Mouse (Mus musculus): ENCODE measurements around the gene Tacr2.
A peak's percentile ranks its signal among the peaks of the same experiment; 100 is the strongest.

Gene Tacr2

GRCm38 (mm10) chr10:62239270-62239669 lies 13.0 kb upstream of the Tacr2 start:
- no peak for DNase-seq (ENCODE audit: low read depth, low spot score)

GRCm38 (mm10) chr10:62242358-62242757 lies 9.9 kb upstream of the Tacr2 start:
- DNase-seq (ENCODE audit: low read depth, low spot score) = no peak

GRCm38 (mm10) chr10:62242896-62243295 lies 9.3 kb upstream of the Tacr2 start:
- DNase-seq (ENCODE audit: low read depth, low spot score) = peak; percentile 89

GRCm38 (mm10) chr10:62244067-62244466 lies 8.2 kb upstream of the Tacr2 start:
- DNase-seq (ENCODE audit: low read depth, low spot score) = no peak

GRCm38 (mm10) chr10:62247156-62247555 lies 5.1 kb upstream of the Tacr2 start:
- no peak for DNase-seq (ENCODE audit: low read depth, low spot score)

GRCm38 (mm10) chr10:62247815-62248214 lies 4.4 kb upstream of the Tacr2 start:
- DNase-seq (ENCODE audit: low read depth, low spot score) = no peak

GRCm38 (mm10) chr10:62252496-62253235 lies 428 bp downstream of the Tacr2 start:
- no peak for DNase-seq (ENCODE audit: low read depth, low spot score)

- no peak for DNase-seq (ENCODE audit: low read depth, low spot score)
These were observed 6.1 kb downstream of the Tacr2 start for GRCm38 (mm10) chr10:62258298-62258697.

- peak; percentile 97 for DNase-seq (ENCODE audit: low read depth, low spot score)
These were observed 9.1 kb downstream of the Tacr2 start for GRCm38 (mm10) chr10:62261115-62261886.

GRCm38 (mm10) chr10:62264299-62264698 lies 12.1 kb downstream of the Tacr2 start:
- DNase-seq (ENCODE audit: low read depth, low spot score) = no peak

- no peak for DNase-seq (ENCODE audit: low read depth, low spot score)
These were observed 17.0 kb downstream of the Tacr2 start for GRCm38 (mm10) chr10:62269278-62269677.

GRCm38 (mm10) chr10:62275235-62275634 lies 23.0 kb downstream of the Tacr2 start:
- peak; percentile 82 for DNase-seq (ENCODE audit: low read depth, low spot score)

- DNase-seq (ENCODE audit: low read depth, low spot score) = no peak
These were observed 25.5 kb downstream of the Tacr2 start for GRCm38 (mm10) chr10:62277499-62278293.

- peak; percentile 26 for DNase-seq (ENCODE audit: low read depth, low spot score)
These were observed 26.8 kb downstream of the Tacr2 start for GRCm38 (mm10) chr10:62279066-62279465.

GRCm38 (mm10) chr10:62279671-62280070 lies 27.4 kb downstream of the Tacr2 start:
- DNase-seq (ENCODE audit: low read depth, low spot score) = no peak

GRCm38 (mm10) chr10:62282782-62283181 lies 30.5 kb downstream of the Tacr2 start:
- peak; percentile 75 for DNase-seq (ENCODE audit: low read depth, low spot score)

- DNase-seq (ENCODE audit: low read depth, low spot score) = peak; percentile 43
These were observed 31.1 kb downstream of the Tacr2 start for GRCm38 (mm10) chr10:62283206-62283792.

GRCm38 (mm10) chr10:62287460-62288124 lies 35.4 kb downstream of the Tacr2 start:
- peak; percentile 83 for DNase-seq (ENCODE audit: low read depth, low spot score)

- no peak for DNase-seq (ENCODE audit: low read depth, low spot score)
These were observed 41.9 kb downstream of the Tacr2 start for GRCm38 (mm10) chr10:62294112-62294511.

GRCm38 (mm10) chr10:62296086-62296872 lies 44.0 kb downstream of the Tacr2 start:
- DNase-seq (ENCODE audit: low read depth, low spot score) = peak; percentile 59

Measured in ES-CJ7 (cell line).